ENCODE assay signal across 8 mouse cellular contexts in the genomic region with DNA sequence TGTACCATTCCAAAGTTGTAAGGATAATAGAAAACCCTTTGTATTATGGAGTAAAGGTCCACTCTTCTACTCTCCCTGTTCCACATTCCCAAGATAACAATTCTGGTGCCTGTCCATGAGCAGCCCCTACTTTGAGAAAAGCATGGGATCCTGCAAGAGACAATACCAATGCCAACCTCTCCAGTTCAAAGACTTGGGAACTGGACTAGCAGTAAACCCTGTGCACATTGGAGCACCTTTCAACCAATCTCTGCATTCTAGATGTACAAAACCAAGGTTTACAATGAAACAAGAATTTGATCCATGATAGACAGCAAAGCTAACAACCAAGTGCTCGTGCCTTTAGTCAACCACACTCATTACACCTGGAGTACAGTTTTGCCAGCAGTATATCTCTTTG. TPM values are rescaled to one million over a fixed set of nuclear protein-coding genes. Genes with fewer than 3 reads are reported as not detected.
A peak's percentile ranks its signal among the peaks of the same experiment; 100 is the strongest.
DNase-seq lines count a peak whose midpoint lies in the region; ATAC-seq and TF ChIP-seq lines count a peak whose summit lies in the region.

No protein-coding gene starts in this region.

- H3K27me3 ChIP-seq in lung, embryonic 15.5 days = no peaks in the 10 kb centered on the region
- no peaks in the 10 kb centered on the region for H3K27me3 ChIP-seq in embryonic facial prominence, embryonic 14.5 days (replicated peaks; ENCODE audit: control insufficient read depth, insufficient read depth, low read length)
- no peaks in the 10 kb centered on the region for H3K27me3 ChIP-seq in intestine, postnatal 0 days (replicated peaks; ENCODE audit: control insufficient read depth, insufficient read depth, low read length)
- no peaks in the 10 kb centered on the region for H3K27me3 ChIP-seq in neural tube, embryonic 15.5 days (replicated peaks)

- no peak for TF ChIP-seq CTCF in intestine, postnatal 0 days (IDR thresholded peaks at IDR 0.05; ENCODE audit: low read depth)

- ATAC-seq in lung, embryonic 15.5 days (ENCODE audit: borderline replicate concordance, extremely low read depth, low FRiP score, low TSS enrichment) = no peak
- no peak for ATAC-seq in embryonic facial prominence, embryonic 14.5 days (ENCODE audit: low read depth)
- no peak for ATAC-seq in intestine, postnatal 0 days
- ATAC-seq in neural tube, embryonic 15.5 days (ENCODE audit: low FRiP score) = no peak

- peaks cover 10% of the 10 kb centered on the region; the same call in 1 of the 2 replicates for H3K4me1 ChIP-seq in lung, embryonic 15.5 days
- peaks cover 3% of the 10 kb centered on the region; the same call in 1 of the 2 replicates for H3K4me1 ChIP-seq in embryonic facial prominence, embryonic 14.5 days (ENCODE audit: control insufficient read depth, insufficient read depth, low read length)
- no peaks in the 10 kb centered on the region for H3K4me1 ChIP-seq in intestine, postnatal 0 days (replicated peaks; ENCODE audit: control insufficient read depth, insufficient read depth, low read length)
- peaks cover 15% of the 10 kb centered on the region for H3K4me1 ChIP-seq in neural tube, embryonic 15.5 days

- no peaks in the 10 kb centered on the region for H3K9me3 ChIP-seq in lung, embryonic 15.5 days
- no peaks in the 10 kb centered on the region for H3K9me3 ChIP-seq in embryonic facial prominence, embryonic 14.5 days (ENCODE audit: control insufficient read depth, low read length)
- H3K9me3 ChIP-seq in intestine, postnatal 0 days (ENCODE audit: control insufficient read depth) = no peaks in the 10 kb centered on the region
- no peaks in the 10 kb centered on the region for H3K9me3 ChIP-seq in neural tube, embryonic 15.5 days (replicated peaks)

- H3K4me3 ChIP-seq in lung, embryonic 15.5 days = peak overlapping the region; percentile 58
- peak overlapping the region; percentile 46 for H3K4me3 ChIP-seq in embryonic facial prominence, embryonic 14.5 days (ENCODE audit: low read depth, low read length)
- H3K4me3 ChIP-seq in intestine, postnatal 0 days (ENCODE audit: low read depth, low read length) = peak overlapping the region; percentile 45
- peak overlapping the region; percentile 54 for H3K4me3 ChIP-seq in neural tube, embryonic 15.5 days (replicated peaks)

- peaks cover 29% of the 10 kb centered on the region for H3K36me3 ChIP-seq in lung, embryonic 15.5 days
- H3K36me3 ChIP-seq in embryonic facial prominence, embryonic 14.5 days (ENCODE audit: control insufficient read depth, insufficient read depth, low read length) = peaks cover 30% of the 10 kb centered on the region
- H3K36me3 ChIP-seq in intestine, postnatal 0 days (ENCODE audit: control insufficient read depth, insufficient read depth) = peaks cover 6% of the 10 kb centered on the region; the same call in 1 of the 2 replicates
- H3K36me3 ChIP-seq in neural tube, embryonic 15.5 days = peaks cover 25% of the 10 kb centered on the region

- WGBS in lung, embryonic 15.5 days = 7% methylated on average over 1 of the region's 1 CpGs
- WGBS in embryonic facial prominence, embryonic 14.5 days = 40% methylated on average over 1 of the region's 1 CpGs
- WGBS in intestine, postnatal 0 days = 42% methylated on average over 1 of the region's 1 CpGs
- WGBS in neural tube, embryonic 15.5 days = 32% methylated on average over 1 of the region's 1 CpGs

- H3K9ac ChIP-seq in lung, embryonic 15.5 days = peak overlapping the region; percentile 69
- H3K9ac ChIP-seq in embryonic facial prominence, embryonic 14.5 days (ENCODE audit: low read depth, low read length) = peak overlapping the region; percentile 81
- H3K9ac ChIP-seq in intestine, postnatal 0 days (ENCODE audit: low read depth, low read length) = peak overlapping the region; percentile 54; the same call in 1 of the 2 replicates
- H3K9ac ChIP-seq in neural tube, embryonic 15.5 days (replicated peaks) = peak overlapping the region; percentile 65

- DNase-seq in lung, adult 18-20 months = no peak
- no peak for DNase-seq in embryonic facial prominence, embryonic 14.5 days (ENCODE audit: low spot score)
- no peak for DNase-seq in adrenal gland, postnatal 10 days
- DNase-seq in frontal cortex, postnatal 14 days (ENCODE audit: low spot score in 2 of 2) = no peak
- no peak for DNase-seq in cerebellum, adult 18-20 months

- peak overlapping the region; percentile 94 for H3K27ac ChIP-seq in lung, embryonic 15.5 days
- H3K27ac ChIP-seq in embryonic facial prominence, embryonic 14.5 days (replicated peaks; ENCODE audit: low read depth, low read length) = peak overlapping the region; percentile 96
- peak overlapping the region; percentile 80 for H3K27ac ChIP-seq in intestine, postnatal 0 days (ENCODE audit: low read depth, low read length)
- H3K27ac ChIP-seq in neural tube, embryonic 15.5 days (replicated peaks) = peak overlapping the region; percentile 89

- peak overlapping the region; percentile 62 for H3K4me2 ChIP-seq in lung, embryonic 15.5 days
- peak overlapping the region; percentile 57 for H3K4me2 ChIP-seq in embryonic facial prominence, embryonic 14.5 days (ENCODE audit: low read depth, low read length)
- peak overlapping the region; percentile 72 for H3K4me2 ChIP-seq in intestine, postnatal 0 days (replicated peaks; ENCODE audit: low read depth)
- H3K4me2 ChIP-seq in neural tube, embryonic 15.5 days = peak overlapping the region; percentile 60

RNA-seq across cellular contexts. Expression of a gene that starts 4.5 kb away (rescaled TPM):
- 361 and 366 TPM in 2 replicates for polyA plus RNA-seq in lung, embryonic 15.5 days (2015; fragmentation: Nextera tagmentation; extraction: Ambion mirVana)
- polyA plus RNA-seq in embryonic facial prominence, embryonic 14.5 days (2014; fragmentation: Nextera tagmentation; extraction: Ambion mirVana) = 284 and 324 TPM in 2 replicates
- polyA plus RNA-seq in intestine, postnatal 0 days (2015; fragmentation: Nextera tagmentation; extraction: Ambion mirVana) = 155 and 170 TPM in 2 replicates
- 67.3 and 100 TPM in 2 replicates for polyA plus RNA-seq in neural tube, embryonic 15.5 days (2015; fragmentation: Nextera tagmentation; extraction: Ambion mirVana)
- total RNA-seq in adrenal gland, postnatal 10 days (2021) = 100 to 1,000 TPM; 151 to 183 TPM

RNA-seq across cellular contexts. Expression of a gene that starts 9.4 kb away (rescaled TPM):
- polyA plus RNA-seq in lung, embryonic 15.5 days (2015; fragmentation: Nextera tagmentation; extraction: Ambion mirVana) = 23.2 and 24.7 TPM in 2 replicates
- 26.1 and 26.9 TPM in 2 replicates for polyA plus RNA-seq in embryonic facial prominence, embryonic 14.5 days (2014; fragmentation: Nextera tagmentation; extraction: Ambion mirVana)
- 13.8 and 14.6 TPM in 2 replicates for polyA plus RNA-seq in intestine, postnatal 0 days (2015; fragmentation: Nextera tagmentation; extraction: Ambion mirVana)
- polyA plus RNA-seq in neural tube, embryonic 15.5 days (2015; fragmentation: Nextera tagmentation; extraction: Ambion mirVana) = 13.2 and 17.9 TPM in 2 replicates
- total RNA-seq in adrenal gland, postnatal 10 days (2021) = 10 to 100 TPM; 38.0 to 45.0 TPM

RNA-seq across cellular contexts. Expression of a gene that starts 25.5 kb away (rescaled TPM):
- polyA plus RNA-seq in lung, embryonic 15.5 days (2015; fragmentation: Nextera tagmentation; extraction: Ambion mirVana) = 846 and 923 TPM in 2 replicates
- 898 and 935 TPM in 2 replicates for polyA plus RNA-seq in embryonic facial prominence, embryonic 14.5 days (2014; fragmentation: Nextera tagmentation; extraction: Ambion mirVana)
- polyA plus RNA-seq in intestine, postnatal 0 days (2015; fragmentation: Nextera tagmentation; extraction: Ambion mirVana) = 485 and 521 TPM in 2 replicates
- 436 and 510 TPM in 2 replicates for polyA plus RNA-seq in neural tube, embryonic 15.5 days (2015; fragmentation: Nextera tagmentation; extraction: Ambion mirVana)
- 100 to 1,000 TPM; 377 to 392 TPM for total RNA-seq in adrenal gland, postnatal 10 days (2021)

RNA-seq across cellular contexts. Expression of a gene that starts 36.6 kb away (rescaled TPM):
- 78.8 and 83.8 TPM in 2 replicates for polyA plus RNA-seq in lung, embryonic 15.5 days (2015; fragmentation: Nextera tagmentation; extraction: Ambion mirVana)
- polyA plus RNA-seq in embryonic facial prominence, embryonic 14.5 days (2014; fragmentation: Nextera tagmentation; extraction: Ambion mirVana) = 61.5 and 63.1 TPM in 2 replicates
- 64.0 and 64.8 TPM in 2 replicates for polyA plus RNA-seq in intestine, postnatal 0 days (2015; fragmentation: Nextera tagmentation; extraction: Ambion mirVana)
- 84.0 and 87.7 TPM in 2 replicates for polyA plus RNA-seq in neural tube, embryonic 15.5 days (2015; fragmentation: Nextera tagmentation; extraction: Ambion mirVana)
- total RNA-seq in adrenal gland, postnatal 10 days (2021) = 10 to 100 TPM; 57.6 to 90.8 TPM

RNA-seq across cellular contexts. Expression of a gene that starts 37.0 kb away (rescaled TPM):
- polyA plus RNA-seq in lung, embryonic 15.5 days (2015; fragmentation: Nextera tagmentation; extraction: Ambion mirVana) = 11.2 and 15.8 TPM in 2 replicates
- polyA plus RNA-seq in embryonic facial prominence, embryonic 14.5 days (2014; fragmentation: Nextera tagmentation; extraction: Ambion mirVana) = 16.5 and 19.3 TPM in 2 replicates
- polyA plus RNA-seq in intestine, postnatal 0 days (2015; fragmentation: Nextera tagmentation; extraction: Ambion mirVana) = 24.7 and 26.2 TPM in 2 replicates
- 5.1 and 7.8 TPM in 2 replicates for polyA plus RNA-seq in neural tube, embryonic 15.5 days (2015; fragmentation: Nextera tagmentation; extraction: Ambion mirVana)
- total RNA-seq in adrenal gland, postnatal 10 days (2021) = 10 to 100 TPM; 10.5 to 19.1 TPM
